22 mouse cellular contexts compared by ENCODE assay signal in genomic region chr16:80981573-80982105, GRCm38 (mm10).
A peak's percentile ranks its signal among the peaks of the same experiment; 100 is the strongest.
DNase-seq lines count a peak whose midpoint lies in the region; ATAC-seq and TF ChIP-seq lines count a peak whose summit lies in the region.
"Had no signal": no experiment of that assay in that cellular context is flagged by ENCODE, and none has a peak within 500 bp of the region (broad histone marks: within the 10 kb centered on the region; RNA-seq: fewer than 3 reads in every experiment).

No protein-coding gene starts in this region.

- no peak for DNase-seq in frontal cortex, postnatal 36 days (ENCODE audit: low spot score in 2 of 2)
- DNase-seq in midbrain, postnatal 0 days (ENCODE audit: low spot score) = peak; percentile 5
- DNase-seq in retina, postnatal 1 day = peak; percentile 47
- no peak for DNase-seq in layer of hippocampus, adult 9-10 months (ENCODE audit: low spot score)
- DNase-seq: adrenal gland, adult 8-10 months; adrenal gland, postnatal 36 days; cerebellum, adult 2 months; embryo, embryonic 11 days; gastrocnemius, postnatal 10 days; heart, adult 2 months; heart, postnatal 14 days had no signal

- H3K36me3 ChIP-seq in midbrain, postnatal 0 days (ENCODE audit: insufficient read depth, low read length) = no peaks in the 10 kb centered on the region
- H3K36me3 ChIP-seq in midbrain, embryonic 15.5 days (replicated peaks) = no peaks in the 10 kb centered on the region
- H3K36me3 ChIP-seq in intestine, postnatal 0 days (ENCODE audit: control insufficient read depth, insufficient read depth) = no peaks in the 10 kb centered on the region
- H3K36me3 ChIP-seq: embryonic facial prominence, embryonic 15.5 days; forebrain, embryonic 10.5 days; heart, embryonic 15.5 days; hindbrain, embryonic 13.5 days had no signal

- no peak overlapping the region for H3K4me3 ChIP-seq in midbrain, postnatal 0 days (ENCODE audit: low read depth, low read length)
- H3K4me3 ChIP-seq in midbrain, embryonic 15.5 days = no peak overlapping the region
- no peak overlapping the region for H3K4me3 ChIP-seq in intestine, postnatal 0 days (ENCODE audit: low read depth, low read length)
- H3K4me3 ChIP-seq: embryonic facial prominence, embryonic 15.5 days; erythroblast, embryonic 14.5 days; forebrain, embryonic 10.5 days; heart, adult 2 months; heart, embryonic 15.5 days; hindbrain, embryonic 13.5 days had no signal

- H3K27ac ChIP-seq in midbrain, postnatal 0 days (ENCODE audit: low read depth, low read length) = no peak overlapping the region
- no peak overlapping the region for H3K27ac ChIP-seq in midbrain, embryonic 15.5 days
- no peak overlapping the region for H3K27ac ChIP-seq in intestine, postnatal 0 days (ENCODE audit: low read depth, low read length)
- H3K27ac ChIP-seq: embryonic facial prominence, embryonic 15.5 days; forebrain, embryonic 10.5 days; heart, adult 2 months; heart, embryonic 15.5 days; hindbrain, embryonic 13.5 days had no signal

- no peaks in the 10 kb centered on the region for H3K9me3 ChIP-seq in midbrain, postnatal 0 days (ENCODE audit: low read length)
- H3K9me3 ChIP-seq in midbrain, embryonic 15.5 days = no peaks in the 10 kb centered on the region
- H3K9me3 ChIP-seq in intestine, postnatal 0 days (ENCODE audit: control insufficient read depth) = no peaks in the 10 kb centered on the region
- H3K9me3 ChIP-seq: embryonic facial prominence, embryonic 15.5 days; forebrain, embryonic 10.5 days; heart, embryonic 15.5 days; hindbrain, embryonic 13.5 days had no signal

- ATAC-seq in frontal cortex, adult (ENCODE audit: low TSS enrichment) = peak; percentile 92
- ATAC-seq in midbrain, postnatal 0 days (ENCODE audit: low FRiP score) = no peak
- ATAC-seq in midbrain, embryonic 15.5 days (replicated peaks) = no peak
- no peak for ATAC-seq in intestine, postnatal 0 days
- ATAC-seq: forebrain, embryonic 14.5 days; Patski had no signal

- TF ChIP-seq CTCF in midbrain, postnatal 0 days (IDR thresholded peaks at IDR 0.05) = no peak
- TF ChIP-seq CTCF in intestine, postnatal 0 days (IDR thresholded peaks at IDR 0.05; ENCODE audit: low read depth) = no peak

- no peaks in the 10 kb centered on the region for H3K4me1 ChIP-seq in midbrain, postnatal 0 days (ENCODE audit: insufficient read depth, low read length)
- H3K4me1 ChIP-seq in midbrain, embryonic 15.5 days = no peaks in the 10 kb centered on the region
- no peaks in the 10 kb centered on the region for H3K4me1 ChIP-seq in intestine, postnatal 0 days (replicated peaks; ENCODE audit: control insufficient read depth, insufficient read depth, low read length)
- H3K4me1 ChIP-seq: embryonic facial prominence, embryonic 15.5 days; forebrain, embryonic 10.5 days; heart, embryonic 15.5 days; hindbrain, embryonic 13.5 days had no signal

- no peaks in the 10 kb centered on the region for H3K27me3 ChIP-seq in midbrain, postnatal 0 days (ENCODE audit: insufficient read depth, low read length)
- H3K27me3 ChIP-seq in midbrain, embryonic 15.5 days (replicated peaks) = no peaks in the 10 kb centered on the region
- H3K27me3 ChIP-seq in intestine, postnatal 0 days (replicated peaks; ENCODE audit: control insufficient read depth, insufficient read depth, low read length) = no peaks in the 10 kb centered on the region
- H3K27me3 ChIP-seq: embryonic facial prominence, embryonic 15.5 days; heart, embryonic 15.5 days; hindbrain, embryonic 13.5 days; Patski had no signal

- no peak overlapping the region for H3K9ac ChIP-seq in midbrain, postnatal 0 days (replicated peaks; ENCODE audit: low read length, poor library complexity, severe bottlenecking)
- H3K9ac ChIP-seq in midbrain, embryonic 15.5 days = no peak overlapping the region
- no peak overlapping the region for H3K9ac ChIP-seq in intestine, postnatal 0 days (ENCODE audit: low read depth, low read length)
- H3K9ac ChIP-seq: embryonic facial prominence, embryonic 15.5 days; heart, embryonic 15.5 days; hindbrain, embryonic 13.5 days had no signal

- WGBS in midbrain, postnatal 0 days = 22% methylated on average over 2 of the region's 2 CpGs
- WGBS in midbrain, embryonic 15.5 days = 27% methylated on average over 2 of the region's 2 CpGs
- 66% methylated on average over 2 of the region's 2 CpGs for WGBS in intestine, postnatal 0 days

- no peak overlapping the region for H3K4me2 ChIP-seq in midbrain, postnatal 0 days (ENCODE audit: low read depth, low read length, poor library complexity, severe bottlenecking)
- H3K4me2 ChIP-seq in midbrain, embryonic 15.5 days = no peak overlapping the region
- no peak overlapping the region for H3K4me2 ChIP-seq in intestine, postnatal 0 days (replicated peaks; ENCODE audit: low read depth)
- H3K4me2 ChIP-seq: embryonic facial prominence, embryonic 15.5 days; heart, embryonic 11.5 days; heart, embryonic 15.5 days; hindbrain, embryonic 13.5 days had no signal

Comparison
In these comparisons a context has a peak if more than half of its experiments do, and no peak if none do; other contexts are left out.
1. DNase-seq: peak in midbrain, postnatal 0 days (single experiment) and retina, postnatal 1 day (single experiment); none in frontal cortex, postnatal 36 days (0 of 2) and layer of hippocampus, adult 9-10 months (single experiment).